8 mouse cellular contexts compared by ENCODE assay signal in the genomic region with DNA sequence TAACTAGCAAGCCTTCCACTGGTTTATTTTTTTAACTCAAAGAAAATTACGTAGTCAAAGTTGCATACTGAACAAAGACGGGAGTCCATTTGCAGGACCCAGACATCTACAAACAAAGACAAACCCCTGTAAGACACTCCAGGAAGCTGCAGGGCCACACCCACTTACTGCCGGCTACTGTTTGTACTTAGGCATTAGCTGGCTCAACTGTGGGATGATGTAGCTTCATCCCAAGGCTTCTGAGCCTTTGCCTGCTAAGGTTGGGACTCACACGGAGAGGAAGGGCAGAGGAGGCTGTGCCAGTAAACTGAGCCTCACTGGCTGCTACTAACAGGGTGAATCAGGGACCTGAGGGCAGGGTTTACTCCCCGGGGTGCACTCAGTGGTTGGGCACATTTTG.
A peak's percentile ranks its signal among the peaks of the same experiment; 100 is the strongest.
DNase-seq lines count a peak whose midpoint lies in the region; ATAC-seq lines count a peak whose summit lies in the region.

No protein-coding gene starts in this region.

- intact Hi-C loops in heart, postnatal 36 days (cut with DNase I) = loop anchor here (2.0 kb wide), 2 partner anchors 34 to 104 kb away; no protein-coding TSS in a partner anchor

- no peak overlapping the region for H3K9ac ChIP-seq in forebrain, embryonic 11.5 days (ENCODE audit: low read length)
- H3K9ac ChIP-seq in intestine, embryonic 15.5 days = no peak overlapping the region

- peak; percentile 59 for ATAC-seq in forebrain, embryonic 11.5 days (replicated peaks; ENCODE audit: low FRiP score)
- peak; percentile 60 for ATAC-seq in intestine, embryonic 15.5 days

- 10% methylated on average over 5 of the region's 5 CpGs for WGBS in forebrain, embryonic 11.5 days
- WGBS in intestine, embryonic 15.5 days = 19% methylated on average over 5 of the region's 5 CpGs

- H3K4me3 ChIP-seq in forebrain, embryonic 11.5 days (ENCODE audit: low read depth, low read length) = no peak overlapping the region
- no peak overlapping the region for H3K4me3 ChIP-seq in intestine, embryonic 15.5 days (replicated peaks)

- DNase-seq in heart, adult 11 months = peak; percentile 97
- DNase-seq in heart, postnatal 36 days = no peak
- no peak for DNase-seq in forebrain, embryonic 11.5 days (ENCODE audit: low spot score)
- peak; percentile 79 for DNase-seq in lung, postnatal 10 days
- no peak for DNase-seq in right cerebral cortex, adult 2 months (ENCODE audit: low spot score in 2 of 2)
- no peak for DNase-seq in ovary, adult 18-20 months (ENCODE audit: low spot score)
- no peak for DNase-seq in thymus, postnatal 25 days

- no peaks in the 10 kb centered on the region for H3K9me3 ChIP-seq in forebrain, embryonic 11.5 days (ENCODE audit: control insufficient read depth, low read length)
- no peaks in the 10 kb centered on the region for H3K9me3 ChIP-seq in intestine, embryonic 15.5 days

- no peak overlapping the region for H3K4me2 ChIP-seq in forebrain, embryonic 11.5 days (ENCODE audit: low read depth, low read length, severe bottlenecking)
- H3K4me2 ChIP-seq in intestine, embryonic 15.5 days (replicated peaks) = 0 out of 2 replicates have a peak overlapping the region, but pooled peaks have one; percentile 22

- H3K36me3 ChIP-seq in forebrain, embryonic 11.5 days (ENCODE audit: control insufficient read depth, insufficient read depth, low read length) = no peaks in the 10 kb centered on the region
- no peaks in the 10 kb centered on the region for H3K36me3 ChIP-seq in intestine, embryonic 15.5 days

- no peak overlapping the region; the same call in 1 of the 2 replicates for H3K27ac ChIP-seq in forebrain, embryonic 11.5 days (ENCODE audit: low read depth, low read length)
- peak overlapping the region; percentile 62 for H3K27ac ChIP-seq in intestine, embryonic 15.5 days

- peaks cover 17% of the 10 kb centered on the region for H3K4me1 ChIP-seq in forebrain, embryonic 11.5 days (replicated peaks; ENCODE audit: control insufficient read depth, insufficient read depth, low read length)
- peaks cover 29% of the 10 kb centered on the region for H3K4me1 ChIP-seq in intestine, embryonic 15.5 days (replicated peaks)

- no peaks in the 10 kb centered on the region for H3K27me3 ChIP-seq in forebrain, embryonic 11.5 days (ENCODE audit: control insufficient read depth, insufficient read depth, low read length)
- H3K27me3 ChIP-seq in intestine, embryonic 15.5 days (replicated peaks) = no peaks in the 10 kb centered on the region

Comparison
In these comparisons a context has a peak if more than half of its experiments do, and no peak if none do; other contexts are left out.
1. DNase-seq: peak in heart, adult 11 months (single experiment) and lung, postnatal 10 days (single experiment); none in heart, postnatal 36 days (0 of 2), forebrain, embryonic 11.5 days (single experiment), right cerebral cortex, adult 2 months (0 of 2), ovary, adult 18-20 months (single experiment) and thymus, postnatal 25 days (single experiment).